Mouse (Mus musculus): ENCODE measurements at regions not wholly inside any gene's neighbourhood (a gene's known extent, or its start where the extent isn't known, plus 50 kb on each side); places are given as distances from the start of the nearest gene placed in this dataset. TPM values are rescaled to one million over a fixed set of nuclear protein-coding genes. Genes with fewer than 3 reads are reported as not detected.

- H3K27ac ChIP-seq (ENCODE audit: low read depth, low read length), result no peak overlapping the region
- H3K9ac ChIP-seq (ENCODE audit: low read depth, low read length), result no peak overlapping the region
- H3K4me1 ChIP-seq (ENCODE audit: control insufficient read depth, insufficient read depth, low read length), result no peaks in the 10 kb centered on the region
- ATAC-seq (ENCODE audit: low FRiP score, low TSS enrichment), result no peak
- no peak overlapping the region for H3K4me2 ChIP-seq (replicated peaks; ENCODE audit: low read depth, low read length)
- no peaks in the 10 kb centered on the region for H3K9me3 ChIP-seq (ENCODE audit: control insufficient read depth, low read length)
- H3K27me3 ChIP-seq (ENCODE audit: control insufficient read depth, insufficient read depth, low read length), result no peaks in the 10 kb centered on the region
- H3K36me3 ChIP-seq (ENCODE audit: control insufficient read depth, insufficient read depth, low read length), result no peaks in the 10 kb centered on the region
- no peak overlapping the region for H3K4me3 ChIP-seq (ENCODE audit: low read length)
- 72% methylated on average over 16 of the region's 16 CpGs for WGBS
Measured at GRCm38 (mm10) chr6:31333228-31333922, 65.2 kb upstream of the Mkln1 start.

DNA sequence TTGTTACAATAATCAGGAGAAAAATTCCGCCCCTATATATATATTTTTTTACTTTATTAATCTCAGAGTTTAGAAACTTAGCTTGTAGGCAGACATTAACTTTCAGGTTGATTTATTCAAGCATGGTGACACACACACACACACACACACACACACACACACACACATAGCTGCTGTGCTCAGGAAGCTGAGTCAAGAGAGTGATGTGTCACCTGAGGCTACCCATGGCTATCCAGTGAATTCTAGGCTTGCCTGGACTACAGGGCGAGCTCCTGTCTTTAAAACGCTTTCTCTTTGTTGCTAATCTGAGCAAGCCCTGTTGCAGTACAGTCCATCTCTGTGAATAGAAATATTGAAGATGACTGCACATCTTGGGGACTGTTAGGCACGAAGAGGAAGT is 64.4 kb upstream of the Mkln1 start:
- no peak overlapping the region for H3K4me3 ChIP-seq (ENCODE audit: low read length)
- no peaks in the 10 kb centered on the region for H3K36me3 ChIP-seq (ENCODE audit: control insufficient read depth, insufficient read depth, low read length)
- H3K9me3 ChIP-seq (ENCODE audit: control insufficient read depth, low read length), result no peaks in the 10 kb centered on the region
- 82% methylated on average over 4 of the region's 4 CpGs for WGBS
- no peak overlapping the region for H3K4me2 ChIP-seq (replicated peaks; ENCODE audit: low read depth, low read length)
- ATAC-seq (ENCODE audit: low FRiP score, low TSS enrichment), result no peak
- H3K27ac ChIP-seq (ENCODE audit: low read depth, low read length), result no peak overlapping the region
- no peaks in the 10 kb centered on the region for H3K27me3 ChIP-seq (ENCODE audit: control insufficient read depth, insufficient read depth, low read length)
- no peak overlapping the region for H3K9ac ChIP-seq (ENCODE audit: low read depth, low read length)
- no peaks in the 10 kb centered on the region for H3K4me1 ChIP-seq (ENCODE audit: control insufficient read depth, insufficient read depth, low read length)

DNA sequence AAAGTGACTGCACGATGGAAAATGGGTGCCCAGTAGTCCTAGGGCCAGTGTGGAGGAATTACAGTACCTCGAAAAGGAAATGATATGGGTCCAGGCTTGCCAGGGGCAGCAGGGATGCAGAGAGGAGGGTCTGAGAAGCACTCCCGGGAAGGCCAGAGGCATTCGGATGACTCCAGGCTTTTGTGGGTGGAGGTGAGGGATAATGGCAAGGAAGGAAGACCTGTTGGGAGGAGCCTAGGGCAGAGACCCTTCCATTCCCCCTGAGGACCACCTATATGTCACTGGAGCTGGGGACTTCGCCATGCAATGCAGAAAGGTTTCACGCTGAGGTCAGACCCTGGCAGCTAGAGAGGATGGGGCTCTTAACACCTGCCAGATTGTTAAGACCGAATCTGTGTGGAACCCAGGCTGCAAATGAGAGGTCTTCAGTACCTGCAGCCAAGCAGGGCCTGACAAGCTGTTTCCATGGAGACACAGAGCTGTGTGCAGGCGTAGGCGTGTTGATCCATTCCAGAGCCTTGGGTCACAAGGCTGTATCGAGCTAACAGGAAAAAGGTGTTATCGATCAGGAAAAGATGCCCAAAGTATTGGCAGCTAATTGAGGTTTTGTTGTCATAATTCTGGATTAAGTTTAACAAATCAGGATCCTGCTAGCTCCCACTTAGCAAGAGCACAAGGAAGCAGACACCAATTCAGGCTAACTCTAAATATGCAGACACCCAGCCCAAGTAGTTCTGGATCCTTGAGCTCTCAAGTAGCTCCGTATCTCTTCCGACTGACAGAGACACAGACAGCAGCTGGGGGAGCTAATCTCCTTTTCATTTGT is 59.2 kb upstream of the Mkln1 start:
- Histone ChIP-seq H3K27ac (ENCODE audit: low read depth, low read length) (no peak overlapping the region), H3K4me1 (ENCODE audit: control insufficient read depth, insufficient read depth, low read length) (no peaks in the 10 kb centered on the region), H3K36me3 (ENCODE audit: control insufficient read depth, insufficient read depth, low read length) (no peaks in the 10 kb centered on the region), H3K4me2 (replicated peaks; ENCODE audit: low read depth, low read length) (no peak overlapping the region), H3K27me3 (ENCODE audit: control insufficient read depth, insufficient read depth, low read length) (no peaks in the 10 kb centered on the region), H3K4me3 (ENCODE audit: low read length) (no peak overlapping the region), H3K9me3 (ENCODE audit: control insufficient read depth, low read length) (peaks cover 2% of the 10 kb centered on the region; the same call in 1 of the 2 replicates), H3K9ac (ENCODE audit: low read depth, low read length) (no peak overlapping the region)
- WGBS, result 61% methylated on average over 13 of the region's 13 CpGs
- ATAC-seq (ENCODE audit: low FRiP score, low TSS enrichment), result no peak

DNA sequence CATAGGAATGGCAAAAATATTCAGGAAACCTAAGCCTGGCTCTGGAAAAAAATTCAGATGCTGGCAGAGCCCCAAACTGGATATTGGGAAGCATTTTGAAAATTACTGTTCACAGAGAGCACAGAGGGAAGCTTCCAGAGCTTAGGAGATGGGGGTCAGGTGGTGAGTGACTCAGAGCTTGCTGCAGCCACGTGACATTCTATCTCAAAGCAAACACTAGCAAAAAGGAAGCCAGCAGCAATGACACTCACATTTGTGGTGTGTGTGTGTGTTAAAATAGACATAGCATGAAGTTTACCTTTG is 58.6 kb upstream of the Mkln1 start:
- 24% methylated on average over 1 of the region's 1 CpGs for WGBS
- Histone ChIP-seq H3K36me3 (ENCODE audit: control insufficient read depth, insufficient read depth, low read length) (no peaks in the 10 kb centered on the region), H3K4me2 (replicated peaks; ENCODE audit: low read depth, low read length) (no peak overlapping the region), H3K27me3 (ENCODE audit: control insufficient read depth, insufficient read depth, low read length) (no peaks in the 10 kb centered on the region), H3K27ac (ENCODE audit: low read depth, low read length) (no peak overlapping the region), H3K9ac (ENCODE audit: low read depth, low read length) (no peak overlapping the region), H3K9me3 (ENCODE audit: control insufficient read depth, low read length) (peaks cover 2% of the 10 kb centered on the region; the same call in 1 of the 2 replicates), H3K4me1 (ENCODE audit: control insufficient read depth, insufficient read depth, low read length) (no peaks in the 10 kb centered on the region), H3K4me3 (ENCODE audit: low read length) (no peak overlapping the region)
- ATAC-seq (ENCODE audit: low FRiP score, low TSS enrichment), result no peak

GRCm38 (mm10) chr6:31345366-31346084 is 53.0 kb upstream of the Mkln1 start:
- ATAC-seq (ENCODE audit: low FRiP score, low TSS enrichment), result no peak
- no peaks in the 10 kb centered on the region for H3K36me3 ChIP-seq (ENCODE audit: control insufficient read depth, insufficient read depth, low read length)
- H3K4me3 ChIP-seq (ENCODE audit: low read length), result no peak overlapping the region
- WGBS, result 66% methylated on average over 10 of the region's 10 CpGs
- H3K27ac ChIP-seq (ENCODE audit: low read depth, low read length), result no peak overlapping the region
- H3K27me3 ChIP-seq (ENCODE audit: control insufficient read depth, insufficient read depth, low read length), result no peaks in the 10 kb centered on the region
- H3K4me2 ChIP-seq (replicated peaks; ENCODE audit: low read depth, low read length), result no peak overlapping the region
- peaks cover 2% of the 10 kb centered on the region; the same call in 1 of the 2 replicates for H3K9me3 ChIP-seq (ENCODE audit: control insufficient read depth, low read length)
- no peaks in the 10 kb centered on the region for H3K4me1 ChIP-seq (ENCODE audit: control insufficient read depth, insufficient read depth, low read length)
- H3K9ac ChIP-seq (ENCODE audit: low read depth, low read length), result no peak overlapping the region

- Histone ChIP-seq H3K9ac (ENCODE audit: low read depth, low read length) (no peak overlapping the region), H3K27ac (ENCODE audit: low read depth, low read length) (no peak overlapping the region), H3K4me1 (ENCODE audit: control insufficient read depth, insufficient read depth, low read length) (no peaks in the 10 kb centered on the region), H3K4me2 (replicated peaks; ENCODE audit: low read depth, low read length) (no peak overlapping the region), H3K4me3 (ENCODE audit: low read length) (no peak overlapping the region), H3K9me3 (ENCODE audit: control insufficient read depth, low read length) (no peaks in the 10 kb centered on the region), H3K36me3 (ENCODE audit: control insufficient read depth, insufficient read depth, low read length) (no peaks in the 10 kb centered on the region), H3K27me3 (ENCODE audit: control insufficient read depth, insufficient read depth, low read length) (no peaks in the 10 kb centered on the region)
- no peak for ATAC-seq (ENCODE audit: low FRiP score, low TSS enrichment)
- WGBS, result 95% methylated on average over 4 of the region's 4 CpGs
Measured at GRCm38 (mm10) chr6:31348333-31348732, 50.2 kb upstream of the Mkln1 start.

MicroRNAs in the stretch of these regions (microRNA counts, 519-probe panel; counts per million panel counts)
- microRNA mmu-miR-29a, result not detected

Small RNAs in the stretch of these regions (microRNA-seq; reads per million reads assigned to microRNA genes)
- gene Mir29a (30.9 reads per million, percentile 40 among the genes with 10 or more reads in this experiment), gene Mir29b-1 (not detected)
